Mouse (Mus musculus) embryonic facial prominence, embryonic 10.5 days (tissue): Measurements from ENCODE around the gene Atcay. TPM values are rescaled to one million over a fixed set of nuclear protein-coding genes. Genes with fewer than 3 reads are reported as not detected.
A peak's percentile ranks its signal among the peaks of the same experiment; 100 is the strongest.

ENCODE experiments used
- DNase-seq: peaks from one replicate; pipeline ENCODE4 v3.0.0-alpha.2; 2017; ENCODE audit warnings: low spot score
- H3K27ac ChIP-seq: fragments of 300-500 bp; sonication (generic); replicated peaks from 2 replicates; pipeline ENCODE4 v1.5.1; 2016; ENCODE audit warnings: mild to moderate bottlenecking
- H3K27me3 ChIP-seq: fragments of 300-500 bp; sonication (generic); replicated peaks from 2 replicates; pipeline ENCODE4 v1.6.1; 2016; ENCODE audit warnings: low read depth, mild to moderate bottlenecking; ENCODE audit not compliant: poor library complexity, severe bottlenecking
- H3K36me3 ChIP-seq: fragments of 300-500 bp; sonication (generic); replicated peaks from 2 replicates; pipeline ENCODE4 v1.6.1; 2016; ENCODE audit warnings: mild to moderate bottlenecking, moderate library complexity
- H3K4me1 ChIP-seq: fragments of 300-500 bp; sonication (generic); 2 replicates; pipeline ENCODE4 v1.6.1; 2016
- H3K4me3 ChIP-seq: fragments of 300-500 bp; sonication (generic); 2 replicates; pipeline ENCODE4 v1.5.1; 2016; ENCODE audit warnings: mild to moderate bottlenecking, moderate library complexity
- H3K9me3 ChIP-seq: fragments of 300-500 bp; sonication (generic); 2 replicates; pipeline ENCODE4 v1.6.1; 2016; ENCODE audit warnings: mild to moderate bottlenecking
- WGBS: fragments of 180-500 bp; shearing (Covaris S2); methylation state at CpG from one replicate; pipeline ENCODE4 v1.1.7; 2016; 5-methylcytosine and 5-hydroxymethylcytosine counted together
- polyA plus RNA-seq: library from polyadenylated mRNA; unstranded; fragments of >200 nt; fragmentation: Nextera tagmentation; extraction: Ambion mirVana; gene quantifications from 2 replicates; pipeline ENCODE4 v1.2.1, GENCODE M21; 2016

Atcay gene
- 2.5 and 3.6 TPM in 2 replicates for polyA plus RNA-seq

GRCm38 (mm10) chr10:81230438-81231332 is at the start of gene Atcay:
TSS of gene Atcay (minus strand) at chr10:81230833.
- H3K4me3 ChIP-seq: peak within 1 kb of the TSS; percentile 51
- peak within 1 kb of the TSS; percentile 36; the same call in 1 of the 2 replicates for H3K27ac ChIP-seq
- peak; percentile 49 for DNase-seq
- H3K4me1 ChIP-seq: peaks cover 30% of the 10 kb centered on the region
- no peaks in the 10 kb centered on the region for H3K9me3 ChIP-seq
- no peaks in the 10 kb centered on the region for H3K36me3 ChIP-seq
- peaks cover 57% of the 10 kb centered on the region for H3K27me3 ChIP-seq
- 6% methylated on average over 27 of the region's 27 CpGs for WGBS

DNA sequence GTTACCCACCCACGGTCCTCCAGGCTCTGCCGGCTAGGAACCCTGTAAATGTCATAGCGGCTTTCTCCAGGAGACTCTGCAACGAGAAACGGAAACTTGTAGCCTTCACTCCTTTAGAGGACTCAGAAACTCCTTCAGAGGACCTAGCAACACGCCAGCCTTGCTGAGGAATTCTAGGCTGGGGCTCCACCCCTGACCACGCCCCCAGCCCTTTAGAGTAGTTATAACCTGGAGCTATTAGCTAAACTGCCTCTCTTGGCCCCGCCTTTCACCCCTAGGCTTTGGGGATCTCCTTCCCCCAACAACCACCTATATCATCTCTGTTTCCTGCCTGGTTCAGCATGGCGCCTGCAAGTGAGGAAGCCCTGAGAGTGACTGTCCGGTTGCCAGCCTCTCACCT is 48.9 kb upstream of the Atcay start:
- Histone ChIP-seq H3K27ac (no peak overlapping the region; the same call in 1 of the 2 replicates), H3K27me3 (peaks cover 59% of the 10 kb centered on the region), H3K36me3 (peaks cover 19% of the 10 kb centered on the region; the same call in 1 of the 2 replicates), H3K4me3 (0 out of 2 replicates have a peak overlapping the region, but pooled peaks have one; percentile 32), H3K9me3 (no peaks in the 10 kb centered on the region), H3K4me1 (peaks cover 26% of the 10 kb centered on the region)
- no peak for DNase-seq
- WGBS: 47% methylated on average over 10 of the region's 10 CpGs

DNA sequence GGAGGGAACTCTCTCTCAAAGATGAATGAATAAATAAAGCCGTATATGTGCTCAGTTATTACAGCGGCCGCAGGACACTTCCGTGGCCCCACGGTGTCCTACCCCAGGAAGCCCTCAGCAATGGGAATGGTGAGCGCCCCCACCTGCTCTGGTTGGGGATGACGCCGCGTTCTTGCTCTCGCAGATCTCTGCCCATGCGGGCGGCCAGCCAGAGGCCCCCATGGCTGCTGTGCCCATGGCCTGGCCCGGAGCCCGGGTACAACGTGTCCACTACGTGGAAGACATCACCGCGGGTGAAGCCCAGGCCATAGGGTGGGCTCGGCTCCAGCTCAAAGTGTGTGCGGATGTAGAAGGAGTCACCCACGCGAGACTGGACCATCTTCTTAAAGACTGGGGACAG is 47.0 kb upstream of the Atcay start:
- peaks cover 41% of the 10 kb centered on the region for H3K27me3 ChIP-seq
- H3K4me3 ChIP-seq: no peak overlapping the region
- 80% methylated on average over 22 of the region's 22 CpGs for WGBS
- H3K36me3 ChIP-seq: peaks cover 38% of the 10 kb centered on the region
- no peak for DNase-seq
- H3K9me3 ChIP-seq: no peaks in the 10 kb centered on the region
- no peak overlapping the region for H3K27ac ChIP-seq
- H3K4me1 ChIP-seq: peaks cover 14% of the 10 kb centered on the region

- no peaks in the 10 kb centered on the region for H3K9me3 ChIP-seq
- no peak overlapping the region; the same call in 1 of the 2 replicates for H3K4me3 ChIP-seq
- peaks cover 6% of the 10 kb centered on the region for H3K4me1 ChIP-seq
- no peak overlapping the region for H3K27ac ChIP-seq
- DNase-seq: no peak
- H3K27me3 ChIP-seq: 0 out of 2 replicates have a peak, but pooled peaks cover 9% of the 10 kb centered on the region
- WGBS: 95% methylated on average over 19 of the region's 19 CpGs
- H3K36me3 ChIP-seq: peaks cover 68% of the 10 kb centered on the region
These were observed 43.2 kb upstream of the Atcay start for GRCm38 (mm10) chr10:81273842-81274241.

GRCm38 (mm10) chr10:81272356-81272755 is 41.7 kb upstream of the Atcay start:
- WGBS: 95% methylated on average over 21 of the region's 21 CpGs
- H3K4me1 ChIP-seq: peaks cover 15% of the 10 kb centered on the region
- peaks cover 63% of the 10 kb centered on the region for H3K36me3 ChIP-seq
- 0 out of 2 replicates have a peak, but pooled peaks cover 4% of the 10 kb centered on the region for H3K27me3 ChIP-seq
- DNase-seq: no peak
- H3K4me3 ChIP-seq: no peak overlapping the region
- H3K9me3 ChIP-seq: no peaks in the 10 kb centered on the region
- H3K27ac ChIP-seq: no peak overlapping the region

DNA sequence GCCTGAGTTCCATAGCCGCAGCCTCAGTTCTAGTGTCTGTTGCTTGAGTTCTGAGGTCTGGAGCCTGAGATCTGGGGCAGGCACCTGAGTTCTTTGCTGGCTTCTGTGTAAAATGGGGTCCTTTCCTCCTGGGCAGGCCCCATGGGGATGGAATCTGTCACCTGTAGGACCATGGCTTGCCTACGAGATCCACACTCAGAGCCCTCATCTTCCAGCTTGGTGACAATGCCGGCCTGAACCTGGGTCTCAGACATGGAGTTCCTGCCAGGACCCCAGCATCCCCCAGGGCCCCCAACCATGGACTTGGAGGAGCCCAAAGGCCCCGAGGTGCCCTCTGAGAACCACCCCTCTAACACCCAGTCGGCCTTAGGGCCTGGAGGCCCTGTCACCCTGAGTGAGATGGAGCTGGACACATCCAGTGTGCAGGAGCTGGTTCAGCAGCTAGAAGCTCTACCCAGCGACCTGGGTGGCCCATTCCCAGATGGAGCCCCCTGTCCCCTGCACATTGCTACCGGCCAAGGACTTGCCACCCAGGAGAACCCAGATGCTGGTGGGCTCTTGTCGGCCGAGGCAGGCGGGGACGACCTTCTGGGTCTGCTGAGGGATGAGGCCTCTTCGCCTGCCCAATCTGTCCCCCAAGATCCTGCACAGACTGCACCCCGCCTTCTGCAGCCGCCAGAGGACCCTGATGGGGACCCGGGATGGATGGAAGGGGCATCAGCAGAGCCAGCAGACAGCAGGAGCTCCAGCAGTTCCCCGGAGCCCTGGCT is 38.2 kb upstream of the Atcay start:
- WGBS: 83% methylated on average over 16 of the region's 16 CpGs
- Histone ChIP-seq H3K4me1 (peaks cover 24% of the 10 kb centered on the region), H3K9me3 (no peaks in the 10 kb centered on the region), H3K27ac (peak overlapping the region; percentile 85), H3K4me3 (peak overlapping the region; percentile 75), H3K36me3 (peaks cover 66% of the 10 kb centered on the region), H3K27me3 (no peaks in the 10 kb centered on the region)
- DNase-seq: no peak

DNA sequence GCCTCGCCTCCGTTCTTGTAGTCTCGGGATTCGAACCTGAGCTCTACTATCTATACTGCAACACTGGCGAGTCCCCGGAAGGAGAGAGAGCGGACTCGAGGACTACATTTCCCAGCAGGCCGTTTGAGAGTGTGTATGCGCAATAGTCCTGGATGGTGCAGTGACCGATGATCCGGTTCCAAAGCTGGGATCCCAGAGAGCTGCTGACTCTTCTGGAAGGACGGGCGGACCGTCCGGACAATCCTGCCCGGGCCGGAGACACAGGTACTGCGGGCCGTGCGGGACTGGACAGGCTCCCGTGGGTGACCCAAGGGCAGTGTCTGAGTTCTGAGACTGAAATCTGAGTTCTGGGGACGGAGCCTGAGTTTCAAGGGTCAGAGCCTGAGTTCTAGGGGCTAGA is 37.4 kb upstream of the Atcay start:
- Histone ChIP-seq H3K36me3 (peaks cover 66% of the 10 kb centered on the region), H3K27me3 (no peaks in the 10 kb centered on the region), H3K4me3 (peak overlapping the region; percentile 75), H3K27ac (peak overlapping the region; percentile 85), H3K4me1 (peaks cover 24% of the 10 kb centered on the region), H3K9me3 (no peaks in the 10 kb centered on the region)
- DNase-seq: peak; percentile 78
- WGBS: 5% methylated on average over 23 of the region's 23 CpGs

DNA sequence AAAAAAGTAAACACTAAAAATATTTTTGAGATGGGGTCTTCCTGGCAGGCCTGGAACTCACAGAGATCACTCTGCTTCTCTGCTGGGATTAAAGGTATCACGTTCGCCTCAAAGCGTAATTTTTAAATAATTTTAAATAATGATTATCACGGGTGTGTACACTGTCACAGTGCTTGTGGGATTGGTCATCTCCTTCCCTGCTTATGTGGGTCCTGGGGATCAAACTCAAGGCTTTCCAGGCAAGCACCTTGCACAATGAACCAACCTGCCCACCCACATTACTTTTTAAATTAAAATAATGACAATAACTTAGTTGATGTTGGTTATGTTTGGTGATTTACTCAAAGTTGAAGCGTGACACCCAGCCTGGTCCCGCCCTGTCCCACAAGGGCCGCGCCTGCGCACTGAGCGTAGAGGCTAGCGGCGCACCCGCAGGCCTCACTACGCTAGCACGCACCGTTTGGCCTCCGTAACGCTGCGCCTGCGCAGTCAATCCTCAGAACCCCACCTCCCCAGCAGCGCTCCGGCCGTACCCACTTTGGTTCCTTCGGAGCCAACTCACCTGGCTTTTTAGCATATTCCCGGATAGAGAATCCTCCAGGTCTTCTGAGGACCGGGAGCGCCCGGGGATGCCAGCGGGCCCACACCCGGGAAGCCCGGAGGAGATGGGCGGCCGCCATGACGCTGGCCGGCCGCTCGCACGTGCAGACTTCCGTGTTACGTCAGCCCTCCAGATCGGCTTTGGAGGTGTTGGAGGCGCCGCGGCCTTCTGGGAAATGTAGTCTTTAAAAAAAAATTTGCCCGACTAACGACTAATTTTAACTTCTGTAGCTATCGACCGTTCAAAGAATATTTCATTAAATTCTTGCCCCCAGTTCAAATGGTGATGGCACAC is 35.8 kb upstream of the Atcay start, which contains the start of the genes Mrpl54 and Apba3:
Mrpl54 (minus strand) TSS at position 724 of the 895 bp plus-strand sequence.
Apba3 (plus strand) TSS at position 750 of the 895 bp plus-strand sequence.
- no peaks in the 10 kb centered on the region for H3K9me3 ChIP-seq
- H3K4me1 ChIP-seq: peaks cover 24% of the 10 kb centered on the region
- H3K4me3 ChIP-seq: peak within 1 kb of the TSS; percentile 75
- peaks cover 66% of the 10 kb centered on the region for H3K36me3 ChIP-seq
- DNase-seq: peak; percentile 95
- H3K27ac ChIP-seq: peak within 1 kb of the TSS; percentile 96
- WGBS: under 1% methylated on average over 48 of the region's 48 CpGs
- no peaks in the 10 kb centered on the region for H3K27me3 ChIP-seq

- 93% methylated on average over 8 of the region's 8 CpGs for WGBS
- peaks cover 64% of the 10 kb centered on the region for H3K36me3 ChIP-seq
- peaks cover 7% of the 10 kb centered on the region for H3K27me3 ChIP-seq
- H3K9me3 ChIP-seq: no peaks in the 10 kb centered on the region
- DNase-seq: no peak
- no peak overlapping the region for H3K27ac ChIP-seq
- H3K4me1 ChIP-seq: peaks cover 24% of the 10 kb centered on the region
- peak overlapping the region; percentile 68 for H3K4me3 ChIP-seq
These were observed 34.9 kb upstream of the Atcay start for GRCm38 (mm10) chr10:81265540-81265939.

GRCm38 (mm10) chr10:81261025-81261424 is 30.4 kb upstream of the Atcay start:
- no peak for DNase-seq
- Histone ChIP-seq H3K4me1 (peaks cover 36% of the 10 kb centered on the region), H3K9me3 (no peaks in the 10 kb centered on the region), H3K36me3 (peaks cover 52% of the 10 kb centered on the region), H3K27ac (no peak overlapping the region), H3K4me3 (no peak overlapping the region), H3K27me3 (peaks cover 52% of the 10 kb centered on the region)
- WGBS: 84% methylated on average over 4 of the region's 4 CpGs

DNA sequence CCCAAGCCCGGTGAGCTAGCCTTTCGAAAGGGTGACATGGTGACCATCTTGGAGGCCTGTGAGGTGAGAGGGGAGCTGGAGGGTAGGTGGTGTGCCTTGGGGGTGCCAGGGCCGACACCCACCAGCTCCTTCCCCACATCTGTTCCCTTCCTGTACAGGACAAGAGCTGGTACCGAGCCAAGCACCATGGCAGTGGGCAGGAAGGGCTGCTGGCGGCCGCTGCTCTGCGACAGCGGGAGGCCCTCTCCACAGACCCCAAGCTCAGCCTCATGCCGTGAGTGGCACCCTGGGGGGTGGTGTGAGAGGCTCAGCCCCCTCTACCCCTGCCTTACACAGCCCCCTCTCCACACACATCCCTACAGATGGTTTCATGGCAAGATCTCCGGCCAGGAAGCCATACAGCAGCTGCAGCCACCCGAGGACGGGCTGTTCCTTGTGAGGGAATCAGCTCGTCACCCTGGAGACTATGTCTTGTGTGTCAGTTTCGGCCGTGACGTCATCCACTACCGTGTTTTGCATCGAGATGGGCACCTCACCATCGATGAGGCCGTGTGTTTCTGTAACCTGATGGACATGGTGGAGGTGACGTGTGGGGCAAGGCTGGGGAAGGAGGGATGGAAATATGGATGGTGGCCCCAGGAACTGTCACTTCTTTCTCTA is 28.7 kb upstream of the Atcay start:
- no peak for DNase-seq
- peaks cover 38% of the 10 kb centered on the region for H3K36me3 ChIP-seq
- H3K27ac ChIP-seq: no peak overlapping the region; the same call in 1 of the 2 replicates
- no peaks in the 10 kb centered on the region for H3K9me3 ChIP-seq
- 53% methylated on average over 21 of the region's 21 CpGs for WGBS
- H3K4me1 ChIP-seq: peaks cover 26% of the 10 kb centered on the region
- H3K4me3 ChIP-seq: peak overlapping the region; percentile 11; the same call in 1 of the 2 replicates
- H3K27me3 ChIP-seq: peaks cover 69% of the 10 kb centered on the region
